Mouse (Mus musculus) erythroblast, adult 5-6 weeks (primary cell): Measurements from ENCODE around the gene Wdr82. TPM values are rescaled to one million over a fixed set of nuclear protein-coding genes. Genes with fewer than 3 reads are reported as not detected.

Source experiments
- ATAC-seq: replicated peaks from 2 replicates; pipeline ENCODE4 v1.8.0; 2016; ENCODE audit warnings: moderate number of reproducible peaks, mild to moderate bottlenecking, moderate TSS enrichment, inconsistent platforms; ENCODE audit not compliant: poor library complexity, low FRiP score, severe bottlenecking
- total RNA-seq, 2 experiments: library from RNA; stranded (forward) in 1 of 2; stranded (reverse) in 1 of 2; fragments of 150-400 nt in 1 of 2; fragments of 200-764, 138-1000 nt in 1 of 2; gene quantifications; 2 replicates each; pipeline versions ENCODE4 v1.2.3 to v1.2.4; 2015 to 2017; ENCODE audit warnings: low replicate concordance in 2 of 2

Gene Wdr82
- total RNA-seq, 2 experiments from 2014 or later, result 16.5 to 23.3 TPM

DNA sequence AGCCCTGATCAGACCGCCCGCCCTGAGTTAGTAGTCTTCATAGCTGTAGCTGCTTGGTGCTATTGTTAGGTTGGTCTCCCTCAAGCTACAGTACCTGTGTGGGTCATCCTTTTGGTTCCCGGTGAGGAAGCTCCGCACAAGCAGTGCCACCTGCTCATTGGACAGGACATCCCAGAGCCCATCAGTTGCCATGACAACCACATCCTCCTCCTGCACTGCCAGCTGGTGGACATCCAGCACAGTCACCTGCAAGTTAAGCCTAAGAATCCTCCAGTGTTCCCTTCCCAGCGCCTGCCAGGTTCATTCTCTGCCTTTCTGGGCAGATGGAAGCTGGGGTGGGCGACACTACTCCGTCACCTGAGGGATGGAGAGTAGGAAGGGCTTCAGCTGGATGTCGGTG is 25.0 kb downstream of the Wdr82 start:
- ATAC-seq, result no peak

GRCm38 (mm10) chr9:106197081-106197713 is 26.5 kb downstream of the Wdr82 start:
- no peak for ATAC-seq

- ATAC-seq, result no peak
Measured at GRCm38 (mm10) chr9:106197732-106198131, 27.0 kb downstream of the Wdr82 start.

- peak; percentile 41 for ATAC-seq
Measured at GRCm38 (mm10) chr9:106198962-106199458, 28.3 kb downstream of the Wdr82 start.

DNA sequence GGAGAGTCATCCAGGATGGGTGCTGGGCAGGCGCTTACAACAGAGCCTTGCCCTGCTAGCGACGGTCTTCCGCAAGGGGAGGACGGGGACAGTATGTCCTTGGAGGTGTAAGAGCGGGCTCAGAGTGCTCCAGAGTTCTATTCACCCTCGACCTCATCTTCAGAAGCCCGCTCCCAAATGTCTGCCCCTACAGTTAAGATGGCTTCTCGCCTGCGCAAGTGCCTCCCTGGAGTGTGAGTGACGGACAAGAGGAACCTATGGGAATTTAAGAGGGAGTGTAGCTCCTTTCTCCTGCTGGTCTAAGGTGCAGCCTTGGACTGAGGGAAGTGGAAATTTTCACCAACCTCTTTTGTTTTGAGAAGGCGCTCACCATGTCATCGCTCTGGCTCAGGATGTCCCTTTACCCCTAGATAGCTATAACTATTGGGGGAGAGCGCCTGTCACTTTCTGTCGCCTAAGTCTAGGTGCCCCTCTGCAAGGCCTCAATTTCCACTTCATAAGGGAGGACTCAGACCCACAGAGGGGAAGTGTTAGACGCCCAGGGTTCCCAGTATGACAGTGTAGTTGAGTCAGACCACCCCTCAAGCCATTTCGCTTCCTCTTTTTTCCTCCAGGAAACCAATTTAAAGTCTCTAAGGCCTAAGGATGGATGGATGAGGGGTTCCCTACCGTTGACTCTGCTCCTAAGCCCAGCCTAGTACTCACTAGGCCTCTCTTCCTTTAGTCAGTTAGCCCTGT is 29.0 kb downstream of the Wdr82 start, which contains the start of gene Ppm1m:
Gene Ppm1m (minus strand): TSS at position 212 of the 738 bp plus-strand sequence.
- ATAC-seq, result no peak

DNA sequence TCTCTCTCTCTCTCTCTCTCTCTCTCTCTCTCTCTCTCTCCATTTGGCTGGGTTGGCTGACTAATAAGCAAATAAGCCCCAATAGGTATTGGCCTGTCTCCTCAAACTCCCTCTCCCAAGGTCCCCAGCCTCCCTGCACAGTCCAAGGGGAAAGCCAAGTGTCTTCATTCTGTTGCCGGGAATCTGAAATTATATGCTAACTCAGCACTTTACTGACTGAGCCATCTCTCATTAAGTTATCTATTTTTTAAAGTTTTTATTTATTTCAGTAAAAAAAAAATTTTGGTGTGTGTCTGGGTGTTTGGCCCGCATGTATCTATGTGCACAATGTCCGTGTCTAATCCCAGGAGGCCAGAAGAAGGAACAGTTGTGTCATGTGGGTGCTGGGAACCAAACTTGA is 31.2 kb downstream of the Wdr82 start:
- ATAC-seq, result no peak

DNA sequence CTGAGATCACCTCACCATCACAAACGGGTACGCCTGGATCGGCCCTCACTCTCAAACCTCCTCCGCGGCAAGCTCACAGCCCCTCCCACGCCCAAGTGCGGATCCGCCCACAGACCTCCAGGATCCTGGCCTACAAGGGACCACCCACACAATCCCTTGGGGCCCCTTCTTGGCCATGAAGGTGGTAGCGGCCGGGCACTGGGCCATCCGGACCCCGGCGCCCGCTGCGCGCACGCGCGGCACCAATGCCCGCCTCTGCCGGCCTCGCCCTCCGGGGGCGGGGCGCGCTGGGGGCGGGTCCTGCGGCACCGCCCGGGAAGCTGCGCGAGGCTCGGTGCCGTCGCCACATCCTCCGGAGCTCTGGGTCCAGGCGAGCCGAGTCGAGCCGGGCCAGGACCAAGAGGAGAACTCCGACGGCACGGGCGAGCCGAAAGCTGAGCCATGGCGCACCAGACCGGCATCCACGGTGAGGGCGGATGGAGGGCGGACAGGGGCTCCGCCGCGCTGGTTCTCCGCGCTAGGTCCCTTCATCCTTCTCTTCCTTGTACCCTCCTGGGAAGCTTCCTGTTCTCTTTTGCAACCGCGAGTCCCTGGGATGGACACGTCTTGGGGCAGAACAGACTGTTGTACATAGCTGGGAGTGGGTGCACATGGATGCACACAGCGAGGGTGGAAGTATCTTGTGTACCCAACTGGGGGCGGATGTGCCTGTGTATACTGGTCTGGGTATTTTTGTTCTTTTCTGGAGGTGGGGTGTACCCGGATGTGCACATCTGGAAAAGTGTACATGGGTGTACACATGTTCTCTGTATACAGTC is 32.3 kb downstream of the Wdr82 start, which contains the start of gene Twf2:
Gene Twf2 (plus strand): TSS at position 290 of the 818 bp plus-strand sequence.
- peak; percentile 72 for ATAC-seq

GRCm38 (mm10) chr9:106203990-106204851 is 33.5 kb downstream of the Wdr82 start:
- ATAC-seq, result no peak

GRCm38 (mm10) chr9:106205713-106206290 is 35.1 kb downstream of the Wdr82 start:
- ATAC-seq, result no peak

DNA sequence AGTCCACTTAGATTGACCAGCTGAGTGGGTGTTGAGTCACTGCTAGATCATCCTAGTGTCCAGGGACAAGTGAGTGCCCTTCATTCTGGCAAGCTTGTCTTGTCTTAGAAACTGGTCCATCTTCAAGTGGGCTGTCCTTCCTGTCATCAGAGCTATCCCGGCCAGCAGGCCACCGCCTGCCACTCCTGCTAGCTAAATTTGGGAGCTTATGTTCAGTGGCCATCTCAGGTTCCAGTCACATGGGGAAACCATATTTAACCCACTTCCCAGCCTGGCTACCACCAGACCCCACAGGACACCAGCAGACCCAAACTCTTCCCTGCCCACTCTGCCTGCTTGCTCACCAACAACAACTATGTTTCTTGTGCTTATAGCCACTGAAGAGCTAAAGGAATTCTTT is 35.8 kb downstream of the Wdr82 start:
- no peak for ATAC-seq

GRCm38 (mm10) chr9:106208181-106208580 is 37.5 kb downstream of the Wdr82 start:
- ATAC-seq, result no peak

DNA sequence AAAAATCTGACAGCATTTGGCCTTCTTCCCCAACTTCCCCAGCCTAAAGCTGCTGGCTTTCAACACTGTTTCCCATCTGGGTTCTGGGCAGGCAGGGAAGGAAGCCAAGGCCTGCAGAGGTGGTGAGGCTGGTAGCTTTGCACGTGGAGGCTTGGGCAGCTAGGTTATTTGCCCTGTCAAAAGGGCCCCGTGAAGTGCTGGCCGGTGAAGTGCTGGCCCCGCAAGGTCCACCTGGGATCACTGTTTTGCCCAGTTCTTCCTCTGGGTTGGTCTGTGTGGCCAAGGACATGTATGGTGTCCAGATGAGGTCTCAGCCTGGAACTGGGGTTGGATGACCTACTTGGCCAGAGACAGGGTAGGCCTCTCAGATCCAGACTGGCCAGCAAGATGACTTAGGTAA is 39.2 kb downstream of the Wdr82 start:
- ATAC-seq, result no peak

GRCm38 (mm10) chr9:106210853-106211609 is 40.3 kb downstream of the Wdr82 start:
- ATAC-seq, result no peak

GRCm38 (mm10) chr9:106211680-106212593 is 41.2 kb downstream of the Wdr82 start:
- ATAC-seq, result peak; percentile 94

DNA sequence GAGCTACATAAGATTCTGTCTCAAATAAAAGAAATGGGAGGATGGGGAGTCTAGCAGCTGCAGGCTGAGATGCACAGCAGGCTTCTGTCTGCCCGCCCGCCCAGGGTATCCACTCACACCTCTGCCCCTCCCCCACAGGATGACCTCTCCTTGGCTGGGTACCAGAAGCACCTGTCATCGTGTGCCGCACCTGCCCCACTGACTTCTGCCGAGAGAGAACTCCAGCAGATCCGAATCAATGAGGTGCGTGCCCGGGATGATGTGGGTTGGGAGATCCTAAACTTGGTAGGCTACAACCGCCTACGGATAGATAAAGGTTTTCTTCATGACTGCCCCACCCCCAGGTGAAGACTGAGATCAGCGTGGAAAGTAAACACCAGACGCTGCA is 41.9 kb downstream of the Wdr82 start:
- no peak for ATAC-seq

- ATAC-seq, result no peak
Measured at GRCm38 (mm10) chr9:106215341-106216125, 44.8 kb downstream of the Wdr82 start.

DNA sequence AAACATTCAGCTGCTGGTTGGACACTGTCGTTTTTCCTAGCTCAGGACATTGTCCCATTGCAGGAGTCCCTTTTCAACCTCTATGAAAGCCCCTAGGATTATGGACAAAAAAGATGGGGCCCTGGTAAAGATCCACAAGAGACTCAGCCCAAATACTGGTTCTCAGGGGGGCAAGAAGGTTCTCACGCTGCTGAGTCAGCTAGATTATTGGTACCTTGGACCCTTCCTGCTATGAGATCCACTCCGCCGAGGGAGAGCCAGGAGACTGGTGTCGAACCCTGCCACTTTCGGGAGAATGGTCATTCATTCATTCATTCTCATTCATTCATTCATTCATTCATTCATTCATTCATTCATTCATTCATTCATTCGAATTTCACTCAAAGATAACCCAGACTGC is 46.2 kb downstream of the Wdr82 start:
- ATAC-seq, result no peak
